Mouse (Mus musculus): Measurements from ENCODE around the gene Slc17a2. TPM values are rescaled to one million over a fixed set of nuclear protein-coding genes. Genes with fewer than 3 reads are reported as not detected.
A peak's percentile ranks its signal among the peaks of the same experiment; 100 is the strongest.
"Not testable (repeated sequence)": the region's sequence is repeated elsewhere in the genome, so short reads cannot be mapped to it uniquely, and the experiment has no call there.

Gene Slc17a2
- polyA plus RNA-seq (2021): not detected

DNA sequence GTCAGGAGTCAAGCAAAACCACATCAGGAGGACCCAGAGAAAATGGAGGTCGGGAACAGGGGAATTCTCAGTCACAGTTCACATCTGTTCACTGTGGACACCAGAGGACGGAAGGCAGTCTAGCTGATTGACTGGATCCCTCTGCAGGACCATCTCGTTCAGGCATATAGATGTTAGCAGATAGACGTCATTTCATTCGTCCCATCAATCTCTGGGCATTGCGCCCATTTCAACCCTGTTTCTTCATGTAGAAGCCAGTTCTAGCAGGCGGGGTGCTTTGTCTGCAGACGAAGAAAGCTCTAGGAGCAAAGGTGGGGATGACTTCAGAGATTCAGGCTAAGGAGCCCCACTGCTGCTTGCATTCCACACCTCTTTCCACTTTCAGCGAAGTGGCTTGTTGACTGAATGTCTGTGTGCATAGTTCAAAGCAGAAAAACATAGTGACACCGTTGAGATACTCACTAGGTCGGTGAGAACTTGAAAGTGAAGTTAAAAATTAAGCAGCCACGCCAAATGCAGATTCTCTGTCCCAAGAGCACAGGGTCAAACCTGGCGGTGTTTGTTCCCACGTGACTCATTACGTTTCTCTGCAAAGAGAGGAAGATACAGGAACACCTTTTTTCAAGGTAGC, at the start of gene Slc17a2:
Gene Slc17a2 (plus strand): TSS at position 572 of the 631 bp plus-strand sequence.
- ChIA-PET POLR2A (no interaction called here), CTCF (interaction anchor here (0.9 kb wide), 1 partner anchor 14 kb away, joined by 4 read pairs; no protein-coding TSS in a partner anchor)
- no peak for TF ChIP-seq CTCF (IDR thresholded peaks at IDR 0.05)
- H3K27me3 ChIP-seq: peaks cover 39% of the 10 kb centered on the region
- in situ Hi-C loops (cut with MboI; ENCODE audit: low pct_unique_long_range_greater_than_20kb): no loop called here
- ATAC-seq: no peak
- no peak for DNase-seq (ENCODE audit: low read depth, low spot score)

DNA sequence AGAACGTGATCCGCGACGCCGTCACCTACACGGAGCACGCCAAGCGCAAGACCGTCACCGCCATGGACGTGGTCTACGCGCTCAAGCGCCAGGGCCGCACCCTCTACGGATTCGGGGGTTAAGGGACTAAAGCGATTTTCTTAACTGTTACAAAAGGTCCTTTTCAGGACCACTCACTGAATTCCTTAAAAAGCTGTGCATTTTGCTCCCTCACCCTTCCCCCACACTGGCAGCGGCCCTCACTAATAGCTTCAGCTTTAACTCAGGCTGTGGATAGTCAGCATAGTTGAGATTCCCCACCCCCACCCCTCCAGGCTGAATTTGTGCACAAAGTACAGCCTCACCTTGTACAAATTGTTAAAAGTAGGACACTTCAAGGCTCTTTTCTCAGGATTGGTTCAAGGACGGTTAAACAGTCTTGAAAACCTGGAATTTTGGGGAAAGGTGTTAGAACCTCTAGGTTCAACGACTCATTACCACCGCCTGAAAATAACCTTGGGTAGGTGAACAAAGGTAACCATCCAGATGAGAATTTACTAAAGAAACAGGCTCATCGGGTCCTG, 49.5 kb upstream of the Slc17a2 start:
- no peak for TF ChIP-seq CTCF (IDR thresholded peaks at IDR 0.05)
- H3K27me3 ChIP-seq: no peaks in the 10 kb centered on the region
- ChIA-PET CTCF (no interaction called here), POLR2A (interaction anchor here (0.5 to 1.0 kb wide), 2 partner anchors 15 to 18 kb away, joined by 3 to 4 read pairs; no protein-coding TSS in a partner anchor)
- no peak for DNase-seq (ENCODE audit: low read depth, low spot score)
- no peak for ATAC-seq
- in situ Hi-C loops (cut with MboI; ENCODE audit: low pct_unique_long_range_greater_than_20kb): loop anchor here (25.0 kb wide), 1 partner anchor 1970 kb away; the partner anchor contains the start of genes Hist1h1b, Hist1h2an, Hist1h2bp and Hist1h3i

DNA sequence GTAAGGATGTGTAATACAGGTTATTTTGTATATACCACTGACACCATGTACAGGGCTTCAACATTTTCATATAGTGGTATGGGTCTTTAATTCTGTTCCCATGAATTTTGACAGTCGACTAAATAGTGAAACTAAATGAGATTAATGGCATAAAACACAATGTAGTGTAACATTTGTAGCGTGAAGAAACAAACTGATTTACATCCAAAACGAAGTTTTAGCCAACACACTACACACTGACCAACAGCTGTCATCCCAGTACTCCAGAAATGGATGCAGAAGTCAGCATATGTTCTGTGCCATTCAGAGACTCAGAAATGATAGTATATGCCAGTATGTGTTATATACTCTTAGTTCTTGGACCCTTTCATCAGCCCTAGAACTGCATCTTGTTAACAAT, 48.9 kb upstream of the Slc17a2 start:
- TF ChIP-seq CTCF (IDR thresholded peaks at IDR 0.05): no peak
- in situ Hi-C loops (cut with MboI; ENCODE audit: low pct_unique_long_range_greater_than_20kb): loop anchor here (25.0 kb wide), 1 partner anchor 1971 kb away; the partner anchor contains the start of genes Hist1h1b, Hist1h2an, Hist1h2bp and Hist1h3i
- CTCF ChIA-PET: no interaction called here

DNA sequence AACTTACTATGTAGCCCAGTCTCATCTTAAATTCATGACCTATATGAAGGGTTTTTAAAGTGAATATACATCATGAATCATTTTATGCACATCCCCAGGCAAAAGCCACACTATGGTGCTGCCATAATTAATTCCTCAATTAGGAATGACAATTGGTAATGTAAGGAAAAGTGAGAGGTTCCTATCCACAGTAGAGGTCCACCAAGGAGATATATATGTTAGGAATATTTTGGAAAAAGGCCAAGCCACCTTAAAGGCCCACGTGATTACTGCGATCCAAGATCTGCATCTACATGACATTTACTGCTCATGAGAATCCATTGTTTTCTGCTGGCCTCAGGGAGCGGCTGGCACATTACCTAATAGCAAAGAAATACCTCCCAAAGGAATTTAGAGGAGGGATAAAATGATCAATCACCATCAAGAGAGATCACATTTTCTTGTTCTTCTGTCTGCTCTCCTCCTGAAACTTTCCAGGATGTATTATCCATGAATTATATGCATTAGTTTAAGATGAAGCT, 47.5 kb upstream of the Slc17a2 start:
- ChIA-PET CTCF (interaction anchor here (1.5 kb wide), 1 partner anchor 23 kb away, joined by 3 read pairs; no protein-coding TSS in a partner anchor), POLR2A (interaction anchor here (1.4 kb wide), 1 partner anchor 61 kb away, joined by 4 read pairs; the partner anchor contains the start of gene Hist1h4c)
- no peak for TF ChIP-seq CTCF (IDR thresholded peaks at IDR 0.05)
- no peaks in the 10 kb centered on the region for H3K27me3 ChIP-seq
- ATAC-seq (no peak), DNase-seq (ENCODE audit: low read depth, low spot score) (no peak)
- in situ Hi-C loops (cut with MboI; ENCODE audit: low pct_unique_long_range_greater_than_20kb): loop anchor here (25.0 kb wide), 1 partner anchor 1972 kb away; the partner anchor contains the start of genes Hist1h1b, Hist1h2an, Hist1h2bp and Hist1h3i

More for the DNA sequence above, 48.9 kb upstream of the Slc17a2 start:
- no peaks in the 10 kb centered on the region for H3K27me3 ChIP-seq
- ATAC-seq (no peak), DNase-seq (ENCODE audit: low read depth, low spot score) (no peak)
- POLR2A ChIA-PET: no interaction called here

DNA sequence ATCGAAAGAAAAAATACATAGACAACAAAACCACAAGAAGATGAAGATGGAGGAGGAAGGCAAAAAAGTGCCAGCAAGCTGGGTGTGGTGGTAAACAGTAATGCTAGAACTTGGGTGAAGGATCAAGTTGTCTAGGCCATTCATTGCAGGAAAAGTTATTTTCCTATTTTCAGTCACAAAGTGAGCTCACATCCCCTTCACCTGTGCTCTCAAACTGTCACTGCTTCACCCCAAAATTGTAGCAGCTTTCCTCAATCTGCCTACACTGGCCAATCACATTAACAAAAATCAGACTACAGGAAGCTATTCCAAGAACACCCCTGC, 46.9 kb upstream of the Slc17a2 start:
- TF ChIP-seq CTCF (IDR thresholded peaks at IDR 0.05): no peak
- DNase-seq (ENCODE audit: low read depth, low spot score) (no peak), ATAC-seq (no peak)
- H3K27me3 ChIP-seq: no peaks in the 10 kb centered on the region
- CTCF ChIA-PET: interaction anchor here (0.9 to 1.5 kb wide), 2 partner anchors 13 to 23 kb away, joined by 3 read pairs; partner anchors contain the start of gene Hist1h2bb
- in situ Hi-C loops (cut with MboI; ENCODE audit: low pct_unique_long_range_greater_than_20kb): loop anchor here (25.0 kb wide), 1 partner anchor 1973 kb away; the partner anchor contains the start of genes Hist1h1b, Hist1h2an, Hist1h2bp and Hist1h3i
- POLR2A ChIA-PET: interaction anchor here (1.4 kb wide), 1 partner anchor 61 kb away, joined by 4 read pairs; the partner anchor contains the start of gene Hist1h4c

DNA sequence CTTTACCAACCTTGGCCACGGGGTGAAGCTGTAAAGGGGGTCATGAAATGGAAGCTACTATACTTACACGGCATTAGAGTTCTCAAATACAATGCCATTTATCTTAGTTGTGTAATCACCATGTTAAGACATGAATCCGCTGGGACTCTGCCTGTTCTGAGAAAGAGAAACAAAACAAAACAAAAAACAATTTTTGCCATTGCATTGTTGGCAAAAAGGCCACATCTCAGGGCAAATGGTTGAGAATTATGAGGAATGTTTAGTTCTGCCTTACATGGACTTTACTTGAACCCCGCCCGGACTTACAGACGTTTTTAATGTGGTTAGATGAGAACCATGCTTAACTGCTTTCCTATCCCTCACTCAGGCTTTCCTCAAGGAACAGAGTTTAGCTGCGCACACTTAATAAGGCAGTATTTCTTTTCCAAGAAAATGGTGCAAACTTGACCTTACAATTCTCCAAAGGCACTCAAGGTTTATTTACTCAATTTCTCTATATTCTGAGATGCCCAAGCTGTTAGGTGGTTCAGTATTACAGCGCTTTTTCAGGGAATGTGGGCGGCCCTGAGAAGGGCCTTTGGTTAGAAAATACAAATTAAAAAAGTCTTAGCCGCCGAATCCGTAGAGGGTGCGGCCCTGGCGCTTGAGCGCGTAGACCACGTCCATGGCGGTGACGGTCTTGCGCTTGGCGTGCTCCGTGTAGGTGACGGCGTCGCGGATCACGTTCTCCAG, 46.4 kb upstream of the Slc17a2 start:
- POLR2A ChIA-PET: no interaction called here
- DNase-seq (ENCODE audit: low read depth, low spot score) (no peak), ATAC-seq (no peak)
- CTCF ChIA-PET: interaction anchor here (0.9 to 1.5 kb wide), 2 partner anchors 13 to 24 kb away, joined by 3 read pairs; partner anchors contain the start of gene Hist1h2bb
- H3K27me3 ChIP-seq: no peaks in the 10 kb centered on the region
- in situ Hi-C loops (cut with MboI; ENCODE audit: low pct_unique_long_range_greater_than_20kb): loop anchor here (25.0 kb wide), 1 partner anchor 1973 kb away; the partner anchor contains the start of genes Hist1h1b, Hist1h2an, Hist1h2bp and Hist1h3i
- TF ChIP-seq CTCF (IDR thresholded peaks at IDR 0.05): no peak

DNA sequence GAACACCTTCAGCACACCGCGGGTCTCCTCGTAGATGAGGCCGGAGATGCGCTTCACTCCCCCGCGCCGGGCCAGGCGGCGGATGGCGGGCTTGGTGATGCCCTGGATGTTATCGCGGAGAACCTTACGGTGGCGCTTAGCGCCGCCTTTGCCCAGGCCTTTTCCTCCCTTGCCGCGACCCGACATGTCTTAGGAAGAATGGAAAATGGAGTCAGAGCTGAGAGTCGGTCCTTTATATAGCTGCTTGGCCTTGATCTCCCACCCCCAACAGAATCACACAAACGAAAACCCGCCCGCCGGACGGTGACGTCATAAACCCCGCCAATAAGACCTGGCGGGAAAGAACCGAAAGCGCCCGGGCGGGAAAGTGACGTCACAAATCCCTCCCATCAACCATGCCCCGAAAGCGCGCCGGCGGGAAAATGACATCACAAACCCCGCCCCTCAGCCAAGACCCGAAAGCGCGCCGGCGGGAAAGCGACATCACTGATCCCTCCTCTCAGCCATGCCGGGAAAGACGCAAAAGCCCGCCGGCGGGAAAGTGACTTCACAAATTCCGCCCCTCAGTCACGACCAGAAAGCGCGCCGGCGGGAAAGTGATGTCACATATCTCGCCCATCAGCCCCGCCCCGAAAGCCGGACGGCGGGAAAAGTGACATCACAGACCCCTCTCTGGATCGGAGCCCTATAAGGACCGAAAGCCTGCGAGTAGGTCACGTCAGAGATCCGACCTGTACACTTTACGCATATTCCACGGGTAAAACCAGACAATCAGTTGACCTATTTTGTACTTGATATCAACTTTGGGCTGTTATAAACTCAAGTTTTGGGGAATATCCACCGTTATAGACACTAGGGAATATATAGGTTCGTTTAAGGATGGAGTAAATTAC, 45.6 kb upstream of the Slc17a2 start, which contains the start of gene Hist1h4a:
Gene Hist1h4a (minus strand): TSS at position 259 of the 893 bp plus-strand sequence.
- TF ChIP-seq CTCF (IDR thresholded peaks at IDR 0.05): no peak
- H3K27me3 ChIP-seq: no peaks in the 10 kb centered on the region
- ChIA-PET POLR2A (interaction anchor here (0.7 kb wide), 1 partner anchor 10 kb away, joined by 3 read pairs; the partner anchor contains the start of gene Hist1h3b), CTCF (no interaction called here)
- DNase-seq (ENCODE audit: low read depth, low spot score): peak; percentile 94
- in situ Hi-C loops (cut with MboI; ENCODE audit: low pct_unique_long_range_greater_than_20kb): loop anchor here (25.0 kb wide), 1 partner anchor 1974 kb away; the partner anchor contains the start of genes Hist1h1b, Hist1h2an, Hist1h2bp and Hist1h3i
- peak; percentile 32 for ATAC-seq

DNA sequence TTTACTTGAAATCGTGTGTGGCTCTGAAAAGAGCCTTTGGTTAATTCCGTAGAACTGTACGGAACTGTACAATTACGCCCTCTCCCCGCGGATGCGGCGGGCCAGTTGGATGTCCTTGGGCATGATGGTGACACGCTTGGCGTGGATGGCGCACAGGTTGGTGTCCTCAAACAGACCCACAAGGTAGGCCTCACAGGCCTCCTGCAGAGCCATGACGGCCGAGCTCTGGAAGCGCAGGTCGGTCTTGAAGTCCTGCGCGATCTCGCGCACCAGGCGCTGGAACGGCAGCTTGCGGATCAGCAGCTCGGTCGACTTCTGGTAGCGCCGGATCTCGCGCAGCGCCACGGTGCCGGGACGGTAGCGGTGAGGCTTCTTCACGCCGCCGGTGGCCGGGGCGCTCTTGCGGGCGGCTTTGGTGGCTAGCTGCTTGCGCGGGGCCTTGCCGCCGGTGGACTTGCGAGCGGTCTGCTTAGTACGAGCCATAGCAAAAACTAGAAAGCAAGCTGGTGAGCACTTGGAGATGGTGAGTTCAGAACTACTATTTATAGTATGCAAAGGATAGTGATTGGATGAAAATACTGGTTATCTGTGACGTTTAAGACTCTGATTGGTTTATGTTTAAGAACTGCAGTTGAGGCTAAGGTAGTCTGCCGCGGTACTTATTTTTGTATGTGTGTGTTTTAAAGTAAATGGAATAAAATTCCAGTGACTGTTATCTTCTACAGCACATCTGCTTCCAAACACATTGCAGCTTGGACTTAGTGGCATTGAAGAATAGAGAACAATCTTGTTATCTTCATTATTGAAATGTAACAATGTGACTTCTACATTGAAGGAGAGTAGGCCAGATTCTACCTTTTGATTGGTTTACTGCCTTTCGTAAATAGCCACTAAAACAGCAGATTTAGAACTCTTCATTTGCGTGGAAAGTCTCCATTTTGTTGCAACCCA, 44.6 kb upstream of the Slc17a2 start, which contains the start of gene Hist1h3a:
Gene Hist1h3a (minus strand): TSS at position 516 of the 951 bp plus-strand sequence.
- ChIA-PET CTCF (interaction anchor here (1.2 kb wide), 1 partner anchor 8 kb away, joined by 4 read pairs; no protein-coding TSS in a partner anchor), POLR2A (interaction anchor here (1.7 kb wide), 1 partner anchor 21 kb away, joined by 4 read pairs; no protein-coding TSS in a partner anchor)
- in situ Hi-C loops (cut with MboI; ENCODE audit: low pct_unique_long_range_greater_than_20kb): loop anchor here (25.0 kb wide), 1 partner anchor 1975 kb away; the partner anchor contains the start of genes Hist1h1b, Hist1h2an, Hist1h2bp and Hist1h3i
- DNase-seq (ENCODE audit: low read depth, low spot score): peak; percentile 95
- peak; percentile 63 for ATAC-seq
- not testable (repeated sequence) for H3K27me3 ChIP-seq
